Mouse (Mus musculus) adrenal gland, postnatal 14 days (tissue): Measurements from ENCODE around the gene Glis3. TPM values are rescaled to one million over a fixed set of nuclear protein-coding genes. Genes with fewer than 3 reads are reported as not detected.
A peak's percentile ranks its signal among the peaks of the same experiment; 100 is the strongest.

Experiments
- DNase-seq: peaks from one replicate; pipeline ENCODE4 v3.0.0; 2021; ENCODE audit warnings: mixed read lengths
- total RNA-seq: library from RNA; stranded (reverse); gene quantifications from 2 replicates; pipeline ENCODE4 v1.2.3, GENCODE M21; 2021

Gene Glis3
- total RNA-seq, 1 experiment from 2014 or later = 6.4 TPM

GRCm38 (mm10) chr19:28591736-28592477 is 88.0 kb downstream of the Glis3 start:
- no peak for DNase-seq

GRCm38 (mm10) chr19:28580499-28580898 is 99.4 kb downstream of the Glis3 start:
- no peak for DNase-seq

- DNase-seq = no peak
Observed at GRCm38 (mm10) chr19:28579724-28580375, 100.0 kb downstream of the Glis3 start.

GRCm38 (mm10) chr19:28577023-28577422 is 102.9 kb downstream of the Glis3 start:
- no peak for DNase-seq

- no peak for DNase-seq
Observed at GRCm38 (mm10) chr19:28576619-28577018, 103.3 kb downstream of the Glis3 start.

GRCm38 (mm10) chr19:28573641-28574040 is 106.2 kb downstream of the Glis3 start:
- no peak for DNase-seq

- no peak for DNase-seq
Observed at GRCm38 (mm10) chr19:28569856-28570255, 110.0 kb downstream of the Glis3 start.

- DNase-seq = no peak
Observed at GRCm38 (mm10) chr19:28567100-28567499, 112.8 kb downstream of the Glis3 start.

GRCm38 (mm10) chr19:28566554-28566953 is 113.3 kb downstream of the Glis3 start:
- DNase-seq = no peak

GRCm38 (mm10) chr19:28561697-28562002 is 118.2 kb downstream of the Glis3 start:
- no peak for DNase-seq

- DNase-seq = no peak
Observed at GRCm38 (mm10) chr19:28560801-28561696, 118.8 kb downstream of the Glis3 start.

- DNase-seq = no peak
Observed at GRCm38 (mm10) chr19:28559836-28560235, 120.0 kb downstream of the Glis3 start.

GRCm38 (mm10) chr19:28559400-28559799 is 120.5 kb downstream of the Glis3 start:
- no peak for DNase-seq

GRCm38 (mm10) chr19:28558661-28559060 is 121.2 kb downstream of the Glis3 start:
- DNase-seq = no peak

GRCm38 (mm10) chr19:28557559-28558328 is 122.1 kb downstream of the Glis3 start:
- no peak for DNase-seq

GRCm38 (mm10) chr19:28555181-28555929 is 124.5 kb downstream of the Glis3 start:
- DNase-seq = no peak

GRCm38 (mm10) chr19:28550611-28551010 is 129.3 kb downstream of the Glis3 start:
- DNase-seq = no peak

GRCm38 (mm10) chr19:28546933-28547332 is 132.9 kb downstream of the Glis3 start:
- peak; percentile 44 for DNase-seq

- no peak for DNase-seq
Observed at GRCm38 (mm10) chr19:28545493-28545892, 134.4 kb downstream of the Glis3 start.

GRCm38 (mm10) chr19:28538813-28539212 is 141.1 kb downstream of the Glis3 start:
- DNase-seq = no peak

- DNase-seq = no peak
Observed at GRCm38 (mm10) chr19:28534964-28535363, 144.9 kb downstream of the Glis3 start.
